Mouse (Mus musculus) kidney, adult 2 months (tissue): ENCODE data around the gene Nudt4.

Source experiments
- CTCF ChIP-seq: fragments of 200-500 bp; conservative IDR thresholded peaks from 2 replicates; pipeline ENCODE4 v1.5.1; 2011; ENCODE audit warnings: low read depth, mild to moderate bottlenecking, control low read depth, low read length, moderate library complexity, mixed read lengths; ENCODE audit not compliant: insufficient read depth, insufficient read length
- POLR2A ChIP-seq: fragments of 200-500 bp; IDR thresholded peaks from one replicate; pipeline ENCODE4 v1.6.1; 2011; ENCODE audit warnings: low read depth, low read length, control low read depth

DNA sequence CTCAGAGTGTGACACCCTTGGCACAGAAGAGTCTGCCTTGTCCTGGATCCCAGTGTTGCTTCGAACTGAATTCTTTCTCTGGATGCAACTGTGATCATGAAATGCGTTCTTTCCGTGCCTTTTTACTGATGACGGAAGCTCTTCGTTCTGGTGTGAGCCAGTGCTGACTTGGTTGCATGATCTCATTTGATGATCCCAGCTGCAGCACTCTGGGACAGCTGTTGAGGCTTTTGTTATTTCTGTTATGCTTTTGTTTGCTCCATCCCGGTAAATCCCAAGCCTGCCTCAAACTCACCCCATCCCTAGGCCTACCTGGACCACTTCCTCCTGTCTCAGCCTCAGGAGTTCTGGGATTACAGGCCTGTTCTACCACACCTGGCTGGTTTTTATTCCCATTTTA is 4.1 kb upstream of the Nudt4 start:
- no peak for TF ChIP-seq POLR2A
- TF ChIP-seq CTCF = no peak
